Mouse (Mus musculus) heart, adult 8-10 months (tissue): ENCODE results near the gene Trpm6. TPM values are rescaled to one million over a fixed set of nuclear protein-coding genes. Genes with fewer than 3 reads are reported as not detected.

Experiments
- DNase-seq: peaks from one replicate; pipeline ENCODE4 v3.0.0; 2022; ENCODE audit warnings: low spot score
- total RNA-seq, 4 experiments: library from RNA; stranded (reverse); gene quantifications; 2 replicates each; pipeline ENCODE4 v1.2.4; 2022

Gene Trpm6
- total RNA-seq, 4 experiments from 2014 or later = 0.05 to 0.22 (median 0.07) TPM

DNA sequence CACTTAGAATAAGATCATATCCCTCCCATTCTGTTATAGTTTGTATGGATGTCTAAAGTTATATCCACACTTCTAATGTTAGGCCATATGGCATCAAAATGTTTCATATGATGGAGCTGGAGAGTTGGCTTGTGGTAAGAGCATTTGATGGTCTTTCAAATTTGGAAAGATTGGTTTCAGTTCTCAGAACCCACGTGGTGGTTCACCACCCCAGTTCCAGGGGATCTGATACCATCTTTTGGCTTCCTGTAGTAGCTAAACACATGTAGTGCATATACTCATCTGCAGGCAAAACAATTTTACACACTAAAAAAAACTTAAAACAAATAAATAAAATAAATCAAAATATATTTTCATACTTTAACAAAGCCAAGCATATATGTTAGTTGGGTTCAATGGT is 21.3 kb downstream of the Trpm6 start:
- DNase-seq = no peak

GRCm38 (mm10) chr19:18771561-18771960 is 21.8 kb downstream of the Trpm6 start:
- no peak for DNase-seq

DNA sequence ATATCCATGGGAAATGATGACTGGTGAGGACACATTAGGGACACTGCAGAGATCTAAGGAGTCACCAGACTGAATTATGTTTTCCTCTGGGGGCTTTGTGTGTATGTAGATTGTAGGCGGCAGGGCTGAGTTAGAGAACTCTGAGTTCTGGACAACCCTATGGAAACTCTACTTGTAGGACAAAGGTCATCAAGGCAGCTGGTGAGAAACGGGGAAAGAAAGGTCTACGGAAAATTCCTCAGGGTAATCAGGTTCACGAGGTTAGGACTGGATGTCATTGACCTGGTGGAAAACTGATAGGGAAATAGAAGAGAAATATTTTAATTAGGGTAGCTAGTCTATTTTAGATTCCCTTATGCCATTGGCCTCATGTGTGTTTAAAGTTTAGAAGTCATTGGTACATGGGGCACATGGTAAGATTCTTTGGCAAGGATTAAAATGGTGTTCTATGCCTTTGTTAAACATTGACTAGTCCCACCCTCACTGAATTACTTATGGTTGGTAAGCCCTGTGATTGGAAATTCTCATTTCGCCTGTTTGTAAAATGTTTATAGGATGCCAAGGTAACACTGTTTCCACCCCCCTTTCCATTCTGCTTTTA is 23.2 kb downstream of the Trpm6 start:
- DNase-seq = no peak

DNA sequence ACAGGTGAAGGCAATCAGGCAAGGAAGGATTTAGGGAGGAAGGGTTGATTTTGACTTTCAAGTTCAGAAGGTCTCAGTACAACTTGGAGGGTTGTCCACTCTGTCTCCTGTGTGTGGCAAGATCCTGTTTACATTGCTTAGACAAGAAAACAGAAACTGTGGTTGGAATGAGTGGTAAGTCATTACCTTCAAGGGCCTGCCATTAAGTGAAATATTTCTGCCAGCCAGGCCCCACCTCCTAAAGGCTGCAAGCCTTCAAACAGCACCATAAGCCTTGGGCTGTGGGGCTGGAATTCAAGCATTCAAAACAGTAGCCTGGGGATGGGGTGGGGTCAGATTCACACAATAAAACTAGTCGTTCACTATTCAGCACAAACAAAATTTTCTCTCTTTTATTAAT is 24.3 kb downstream of the Trpm6 start:
- no peak for DNase-seq

DNA sequence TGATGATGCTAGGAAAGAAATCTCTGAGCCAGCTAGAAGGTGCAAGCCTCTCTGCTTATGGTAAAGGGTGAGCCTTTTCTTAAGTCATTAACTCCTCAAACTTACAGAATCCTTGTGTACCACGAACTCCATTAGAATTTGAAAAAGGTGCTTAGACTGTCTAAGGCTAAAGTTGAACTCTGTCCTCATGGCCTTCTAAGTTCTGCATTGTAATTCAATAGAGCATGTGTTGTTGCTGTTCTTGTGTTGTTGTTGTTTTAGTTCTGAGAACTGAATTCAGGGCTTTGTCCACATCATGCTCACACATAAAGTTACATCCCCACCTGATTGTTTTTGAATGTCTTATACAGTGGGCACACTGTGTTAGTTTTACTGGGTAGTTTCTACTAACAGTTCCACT is 49.9 kb downstream of the Trpm6 start:
- DNase-seq = no peak

DNA sequence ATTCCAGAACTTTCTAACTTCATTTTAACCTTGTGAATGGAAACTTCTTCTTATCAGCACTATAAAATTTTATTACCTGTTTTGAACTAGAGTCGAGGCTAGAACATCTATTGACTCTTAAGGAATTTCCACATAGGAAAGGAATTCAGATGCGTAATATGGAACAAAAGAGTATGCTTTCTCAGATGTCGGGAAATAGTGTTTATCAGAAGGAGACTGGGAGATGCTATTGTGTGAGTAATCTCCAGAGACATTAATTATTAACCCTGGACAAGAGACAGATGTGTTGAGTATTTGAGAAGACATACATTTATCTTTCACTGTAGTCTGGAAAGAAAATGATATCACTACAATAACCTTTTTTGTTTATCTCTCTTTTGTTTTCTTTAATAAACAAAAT is 61.5 kb downstream of the Trpm6 start:
- DNase-seq = no peak

DNA sequence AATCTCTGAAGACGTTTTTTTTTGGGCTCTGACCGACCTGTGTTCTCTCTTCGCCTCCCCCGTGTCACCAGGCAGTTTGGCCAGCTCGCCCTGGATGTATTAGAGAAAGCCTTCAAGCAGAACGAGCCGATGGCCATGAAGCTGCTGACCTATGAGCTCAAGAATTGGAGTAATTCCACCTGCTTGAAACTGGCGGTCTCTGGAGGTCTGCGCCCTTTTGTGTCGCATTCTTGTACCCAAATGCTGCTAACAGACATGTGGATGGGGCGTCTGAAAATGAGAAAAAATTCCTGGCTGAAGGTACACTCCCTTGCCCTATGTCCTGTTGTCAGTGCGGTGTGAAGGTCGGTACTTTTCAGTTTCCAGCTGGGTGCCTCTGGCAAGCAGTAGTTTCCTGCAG is 65.4 kb downstream of the Trpm6 start:
- DNase-seq = no peak

- DNase-seq = no peak
Measured at GRCm38 (mm10) chr19:18817425-18817824, 67.6 kb downstream of the Trpm6 start.

DNA sequence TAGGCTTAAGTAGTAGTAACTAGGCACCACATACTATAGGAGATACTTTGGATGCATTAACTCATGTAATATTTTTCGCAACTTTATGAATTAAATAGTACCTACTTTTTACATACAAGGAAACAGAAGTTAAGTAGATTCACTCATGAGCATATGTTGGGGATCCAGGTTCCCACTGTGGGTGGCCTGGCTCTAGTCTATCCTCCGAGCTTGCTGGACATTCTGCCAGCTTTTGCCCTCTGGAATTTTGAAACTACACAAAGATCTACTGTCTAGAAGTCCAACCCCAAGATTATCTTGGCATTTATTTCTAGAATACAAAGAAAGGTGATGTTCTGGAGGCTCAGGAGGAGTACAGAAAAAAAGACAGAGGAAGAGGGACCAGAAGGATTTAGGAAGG is 78.8 kb downstream of the Trpm6 start:
- DNase-seq = no peak

DNA sequence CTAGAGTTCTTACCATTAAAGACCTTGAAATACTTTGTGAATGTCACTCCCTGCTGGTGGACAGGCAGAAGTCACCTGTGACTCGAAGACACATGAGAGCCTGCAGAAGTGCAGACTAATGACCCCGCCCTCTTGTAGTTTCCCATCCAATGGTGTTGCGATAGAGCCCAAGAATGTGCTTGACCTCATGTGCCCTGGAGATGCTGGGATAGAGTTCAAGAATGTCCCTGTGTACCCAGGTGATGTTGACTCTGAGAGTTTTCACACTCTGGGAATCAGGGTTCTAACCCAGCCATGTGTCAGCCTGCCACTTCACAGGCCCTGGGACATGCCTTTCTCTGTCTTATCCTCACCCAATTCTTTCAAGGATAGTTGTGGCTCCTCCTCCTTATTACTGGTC is 81.4 kb downstream of the Trpm6 start:
- no peak for DNase-seq

DNA sequence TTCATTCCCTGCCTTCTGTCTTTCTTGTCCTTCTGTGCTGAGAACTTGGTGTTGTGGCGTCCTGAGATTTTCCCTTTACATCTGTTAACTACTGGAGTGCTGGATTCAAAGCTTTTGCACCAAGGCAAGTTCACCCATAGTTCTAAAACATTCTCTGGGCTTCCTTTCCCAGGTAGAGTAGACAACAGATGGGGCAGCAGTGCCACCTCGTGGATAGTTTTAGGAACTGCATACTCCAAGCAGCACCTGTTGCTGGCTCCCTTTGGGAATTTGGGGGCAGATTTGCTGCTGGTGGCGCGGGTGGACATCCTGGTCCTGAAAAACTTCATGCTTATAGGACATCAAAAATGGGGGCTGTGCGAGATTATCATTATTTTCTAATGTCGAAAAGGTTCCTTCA is 85.2 kb downstream of the Trpm6 start:
- DNase-seq = peak; percentile 28

GRCm38 (mm10) chr19:18841789-18842562 is 92.2 kb downstream of the Trpm6 start:
- no peak for DNase-seq

- DNase-seq = no peak
Measured at GRCm38 (mm10) chr19:18842626-18843025, 92.8 kb downstream of the Trpm6 start.

DNA sequence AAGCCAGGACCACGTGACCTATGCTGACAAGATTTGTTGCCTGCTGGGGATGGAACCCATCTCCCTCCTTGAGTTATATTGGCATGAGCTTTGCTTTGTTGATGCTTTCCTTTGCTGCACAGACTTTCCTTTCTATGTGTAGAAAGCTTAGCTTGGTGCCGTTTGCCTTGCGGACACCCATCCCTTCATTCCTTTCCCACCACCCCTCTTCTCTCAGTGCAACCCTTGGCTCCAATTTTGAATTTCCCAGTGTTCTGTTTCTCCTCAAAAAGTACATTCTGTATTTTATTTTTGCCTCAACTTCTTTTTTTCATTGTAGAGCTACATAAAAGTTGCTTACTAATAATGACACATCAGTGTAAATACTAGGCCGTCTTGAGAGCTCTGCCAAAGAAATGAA is 96.6 kb downstream of the Trpm6 start:
- no peak for DNase-seq

GRCm38 (mm10) chr19:18868311-18868710 is 118.5 kb downstream of the Trpm6 start:
- no peak for DNase-seq

- DNase-seq = no peak
Measured at GRCm38 (mm10) chr19:18872792-18873569, 123.2 kb downstream of the Trpm6 start.

DNA sequence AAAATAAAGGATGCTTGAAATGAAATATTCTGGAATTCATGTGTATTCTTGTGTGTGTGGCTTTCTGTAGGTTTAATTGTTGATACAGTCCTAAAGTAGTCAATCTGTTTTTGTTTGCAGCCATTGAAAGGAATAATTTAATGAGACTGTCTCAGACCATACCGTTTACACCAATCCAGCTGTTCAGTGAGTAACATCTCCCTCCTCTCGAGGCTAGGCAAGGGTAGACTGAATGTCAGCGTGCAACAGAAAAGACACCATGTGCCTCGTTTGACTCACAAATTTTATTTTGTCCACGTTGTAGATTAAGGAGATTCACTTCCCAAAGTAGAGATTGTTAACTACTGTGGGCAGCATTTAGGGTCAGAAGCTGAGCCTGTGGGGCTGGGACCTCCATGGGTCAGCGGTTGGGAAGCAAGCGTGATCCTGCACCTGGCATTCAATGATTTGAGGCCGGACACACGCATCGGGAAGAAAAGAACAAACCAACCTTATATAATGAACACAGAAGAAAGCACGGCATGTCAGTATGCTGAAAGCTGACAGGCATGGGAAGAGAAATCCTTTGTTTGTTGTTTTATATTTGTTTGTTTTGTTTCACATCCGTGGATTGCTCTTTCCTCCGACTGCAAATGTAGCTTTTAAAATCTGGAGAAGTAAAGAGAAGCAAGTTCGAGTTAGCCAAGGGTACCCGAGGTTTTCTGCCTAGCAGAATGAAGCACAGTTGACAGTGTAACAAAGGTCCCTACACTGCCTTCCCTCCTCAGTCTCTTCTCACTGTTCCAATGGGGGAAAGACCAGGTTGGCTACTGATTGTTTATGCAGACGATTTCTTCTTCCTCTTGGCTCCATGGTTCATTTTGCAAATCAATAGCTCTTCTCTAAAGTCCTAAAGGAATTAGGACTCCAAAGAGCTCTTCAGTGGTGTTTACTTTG is 124.2 kb downstream of the Trpm6 start:
- no peak for DNase-seq

- no peak for DNase-seq
Measured at GRCm38 (mm10) chr19:18879264-18879663, 129.5 kb downstream of the Trpm6 start.

DNA sequence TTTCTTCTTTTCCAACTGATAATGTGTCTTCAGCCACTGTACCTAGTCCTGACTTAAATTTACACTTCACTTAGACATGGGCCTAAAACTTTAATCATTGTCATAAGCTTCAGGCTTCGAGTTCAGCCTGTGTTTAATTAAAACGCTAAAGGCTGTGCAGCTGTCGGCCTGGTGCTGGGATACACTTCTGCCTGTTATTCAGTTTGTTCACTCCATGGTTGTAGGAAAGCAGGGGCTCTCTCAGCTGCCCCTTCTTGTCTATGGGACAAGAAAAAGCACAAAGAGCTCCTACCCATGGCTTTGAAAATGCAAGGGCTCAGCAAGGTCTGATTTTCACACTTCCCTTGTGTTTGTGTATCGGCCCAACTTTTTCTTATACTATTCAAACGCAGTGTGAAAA is 131.4 kb downstream of the Trpm6 start:
- DNase-seq = no peak

GRCm38 (mm10) chr19:18887646-18888407 is 138.0 kb downstream of the Trpm6 start:
- no peak for DNase-seq
